In genomic region chr3:103913451-103913961, GRCm38 (mm10) we compare ENCODE assay signal across 8 mouse cellular contexts. TPM values are rescaled to one million over a fixed set of nuclear protein-coding genes. Genes with fewer than 3 reads are reported as not detected.
A peak's percentile ranks its signal among the peaks of the same experiment; 100 is the strongest.
DNase-seq lines count a peak whose midpoint lies in the region; ATAC-seq and TF ChIP-seq lines count a peak whose summit lies in the region.

No protein-coding gene starts in this region.

- TF ChIP-seq CTCF in layer of hippocampus, adult 2 months (conservative IDR thresholded peaks at IDR 0.05) = peak; percentile 22

- no peaks in the 10 kb centered on the region for H3K36me3 ChIP-seq in erythroblast, embryonic 14.5 days (ENCODE audit: control insufficient read depth)
- no peaks in the 10 kb centered on the region for H3K36me3 ChIP-seq in kidney, embryonic 15.5 days

- ATAC-seq in kidney, embryonic 15.5 days (replicated peaks; ENCODE audit: low FRiP score) = no peak; the same call in 1 of the 2 replicates
- peak; percentile 6; the same call in 1 of the 2 replicates for ATAC-seq in megakaryocyte, adult 5-6 weeks (ENCODE audit: poor library complexity, severe bottlenecking)

- H3K4me1 ChIP-seq in erythroblast, embryonic 14.5 days (ENCODE audit: control insufficient read depth) = peaks cover 23% of the 10 kb centered on the region
- peaks cover 11% of the 10 kb centered on the region for H3K4me1 ChIP-seq in kidney, embryonic 15.5 days

- H3K9me3 ChIP-seq in erythroblast, embryonic 14.5 days (ENCODE audit: control insufficient read depth, low read length) = no peaks in the 10 kb centered on the region
- H3K9me3 ChIP-seq in kidney, embryonic 15.5 days (replicated peaks) = no peaks in the 10 kb centered on the region

- H3K27ac ChIP-seq in layer of hippocampus, adult 2 months = peak overlapping the region; percentile 98
- H3K27ac ChIP-seq in kidney, embryonic 15.5 days = peak overlapping the region; percentile 93

- H3K4me3 ChIP-seq in layer of hippocampus, adult 2 months = peak overlapping the region; percentile 65
- peak overlapping the region; percentile 79 for H3K4me3 ChIP-seq in erythroblast, embryonic 14.5 days (replicated peaks)
- peak overlapping the region; percentile 72 for H3K4me3 ChIP-seq in kidney, embryonic 15.5 days (replicated peaks)

- peak in 1 of 2 experiments; percentile 10 for DNase-seq in layer of hippocampus, adult 2 months (ENCODE audit: low spot score in 2 of 2)
- no peak for DNase-seq in layer of hippocampus, postnatal 14 days (ENCODE audit: low spot score in 2 of 2)
- DNase-seq in NIH3T3 (ENCODE audit: low read depth) = peak; percentile 16
- DNase-seq in yolk sac, embryonic 10.5 days (ENCODE audit: low spot score) = no peak
- DNase-seq in layer of hippocampus, adult 8-10 months (ENCODE audit: low spot score in 2 of 2) = no peak

- no peaks in the 10 kb centered on the region for H3K27me3 ChIP-seq in erythroblast, embryonic 14.5 days (ENCODE audit: control insufficient read depth)
- H3K27me3 ChIP-seq in kidney, embryonic 15.5 days = no peaks in the 10 kb centered on the region

- peak overlapping the region; percentile 78 for H3K9ac ChIP-seq in kidney, embryonic 15.5 days

- WGBS in kidney, embryonic 15.5 days = 4% methylated on average over 11 of the region's 11 CpGs

- H3K4me2 ChIP-seq in kidney, embryonic 15.5 days = peak overlapping the region; percentile 74

RNA-seq across cellular contexts. Expression of gene Rsbn1, which starts 0.4 kb away (rescaled TPM):
- 10 to 100 TPM; 21.1 to 22.0 TPM for total RNA-seq in layer of hippocampus, adult 2 months (2021)
- total RNA-seq in layer of hippocampus, postnatal 14 days (2021) = 10 to 100 TPM; 16.5 to 17.3 TPM
- polyA plus RNA-seq in erythroblast, embryonic 14.5 days (2012) = 0.91 and 1.1 TPM in 2 replicates
- 10.2 and 10.7 TPM in 2 replicates for polyA plus RNA-seq in kidney, embryonic 15.5 days (2015; fragmentation: Nextera tagmentation; extraction: Ambion mirVana)
- total RNA-seq in megakaryocyte, adult 5-6 weeks (2015) = 24.0 and 31.8 TPM in 2 replicates
- 29.1 and 31.1 TPM in 2 replicates for total RNA-seq in megakaryocyte, adult 5-6 weeks (2017)
- 10 to 100 TPM; 20.5 to 24.8 (median 21.9) TPM for total RNA-seq in layer of hippocampus, adult 8-10 months (2022)

RNA-seq across cellular contexts. Expression of gene Ptpn22, which starts 53.9 kb away (rescaled TPM):
- total RNA-seq in layer of hippocampus, adult 2 months (2021) = 1 to 10 TPM in 1 of 2 experiments, under 1 TPM in 1; 0.88 to 2.0 TPM
- 1 to 10 TPM; 1.2 to 1.5 TPM for total RNA-seq in layer of hippocampus, postnatal 14 days (2021)
- polyA plus RNA-seq in erythroblast, embryonic 14.5 days (2012) = not detected in 2 replicates
- 0.58 and 0.73 TPM in 2 replicates for polyA plus RNA-seq in kidney, embryonic 15.5 days (2015; fragmentation: Nextera tagmentation; extraction: Ambion mirVana)
- 140 and 154 TPM in 2 replicates for total RNA-seq in megakaryocyte, adult 5-6 weeks (2015)
- 84.6 and 105 TPM in 2 replicates for total RNA-seq in megakaryocyte, adult 5-6 weeks (2017)
- 1 to 10 TPM in 2 of 4 experiments, under 1 TPM in 2; 0.45 to 2.7 (median 1.2) TPM for total RNA-seq in layer of hippocampus, adult 8-10 months (2022)

RNA-seq across cellular contexts. Expression of gene Phtf1, which starts 54.4 kb away (rescaled TPM):
- total RNA-seq in layer of hippocampus, adult 2 months (2021) = 10 to 100 TPM; 42.2 to 43.2 TPM
- total RNA-seq in layer of hippocampus, postnatal 14 days (2021) = 10 to 100 TPM; 39.2 to 39.7 TPM
- 0.10 and 0.39 TPM in 2 replicates for polyA plus RNA-seq in erythroblast, embryonic 14.5 days (2012)
- 26.8 and 29.7 TPM in 2 replicates for polyA plus RNA-seq in kidney, embryonic 15.5 days (2015; fragmentation: Nextera tagmentation; extraction: Ambion mirVana)
- total RNA-seq in megakaryocyte, adult 5-6 weeks (2015) = 9.8 and 11.3 TPM in 2 replicates
- total RNA-seq in megakaryocyte, adult 5-6 weeks (2017) = 14.7 and 16.3 TPM in 2 replicates
- total RNA-seq in layer of hippocampus, adult 8-10 months (2022) = 10 to 100 TPM; 36.7 to 50.1 (median 41.6) TPM

Comparison
In these comparisons a context has a peak if more than half of its experiments do, and no peak if none do; other contexts are left out.
1. RNA of gene Ptpn22, which starts 53.9 kb away (total RNA-seq): 84.6 to 154 TPM in megakaryocyte, adult 5-6 weeks; 0.88 to 2.0 TPM in layer of hippocampus, adult 2 months, 1.2 to 1.5 TPM in layer of hippocampus, postnatal 14 days and 0.45 to 2.7 TPM in layer of hippocampus, adult 8-10 months; every median in the first group is over 10 times any median in the second.
2. Peak in every context shown above with its lines, with median percentiles within 50 percentile points of each other: H3K4me3 ChIP-seq.